Mouse (Mus musculus): Measurements from ENCODE around the gene Pmepa1. TPM values are rescaled to one million over a fixed set of nuclear protein-coding genes. Genes with fewer than 3 reads are reported as not detected.

The Pmepa1 gene
- polyA plus RNA-seq, 1 experiment from 2014 or later: 12.0 TPM

GRCm38 (mm10) chr2:173264467-173265128 is 11.7 kb downstream of the Pmepa1 start:
- no peak overlapping the region for H3K9ac ChIP-seq (ENCODE audit: low read length)

GRCm38 (mm10) chr2:173263636-173264330 is 12.6 kb downstream of the Pmepa1 start:
- H3K36me3 ChIP-seq (ENCODE audit: control insufficient read depth, insufficient read depth, low read length): no peaks in the 10 kb centered on the region
- WGBS: 51% methylated on average over 11 of the region's 11 CpGs
- no peak overlapping the region for H3K9ac ChIP-seq (ENCODE audit: low read length)
- H3K27me3 ChIP-seq (replicated peaks; ENCODE audit: control insufficient read depth, insufficient read depth, low read length): no peaks in the 10 kb centered on the region
- no peak for DNase-seq (ENCODE audit: low spot score)
- no peak overlapping the region for H3K27ac ChIP-seq (ENCODE audit: low read depth)
- no peak overlapping the region for H3K4me2 ChIP-seq (ENCODE audit: low read length)
- peaks cover 71% of the 10 kb centered on the region for H3K4me1 ChIP-seq (replicated peaks; ENCODE audit: control insufficient read depth, insufficient read depth, low read length)
- no peak overlapping the region for H3K4me3 ChIP-seq (ENCODE audit: low read depth, low read length)
- ATAC-seq (replicated peaks; ENCODE audit: low FRiP score, low TSS enrichment, low read depth): no peak; the same call in 1 of the 2 replicates
- H3K9me3 ChIP-seq (ENCODE audit: control insufficient read depth, low read length): no peaks in the 10 kb centered on the region

More at GRCm38 (mm10) chr2:173264467-173265128, 11.7 kb downstream of the Pmepa1 start:
- H3K27me3 ChIP-seq (replicated peaks; ENCODE audit: control insufficient read depth, insufficient read depth, low read length): no peaks in the 10 kb centered on the region
- 25% methylated on average over 12 of the region's 13 CpGs for WGBS
- no peak overlapping the region for H3K4me3 ChIP-seq (ENCODE audit: low read depth, low read length)
- H3K9me3 ChIP-seq (ENCODE audit: control insufficient read depth, low read length): no peaks in the 10 kb centered on the region
- H3K27ac ChIP-seq (ENCODE audit: low read depth): 0 out of 2 replicates have a peak overlapping the region, but pooled peaks have one; percentile 2
- H3K4me1 ChIP-seq (replicated peaks; ENCODE audit: control insufficient read depth, insufficient read depth, low read length): peaks cover 66% of the 10 kb centered on the region
- DNase-seq (ENCODE audit: low spot score) (no peak), ATAC-seq (replicated peaks; ENCODE audit: low FRiP score, low TSS enrichment, low read depth) (peak; percentile 16)
- H3K4me2 ChIP-seq (ENCODE audit: low read length): no peak overlapping the region
- 0 out of 2 replicates have a peak, but pooled peaks cover 5% of the 10 kb centered on the region for H3K36me3 ChIP-seq (ENCODE audit: control insufficient read depth, insufficient read depth, low read length)

GRCm38 (mm10) chr2:173261497-173261896 is 14.8 kb downstream of the Pmepa1 start:
- 32% methylated on average over 10 of the region's 10 CpGs for WGBS
- H3K9me3 ChIP-seq (ENCODE audit: control insufficient read depth, low read length): no peaks in the 10 kb centered on the region
- H3K4me1 ChIP-seq (replicated peaks; ENCODE audit: control insufficient read depth, insufficient read depth, low read length): peaks cover 81% of the 10 kb centered on the region
- no peak overlapping the region for H3K27ac ChIP-seq (ENCODE audit: low read depth)
- no peaks in the 10 kb centered on the region for H3K27me3 ChIP-seq (replicated peaks; ENCODE audit: control insufficient read depth, insufficient read depth, low read length)
- 0 out of 2 replicates have a peak overlapping the region, but pooled peaks have one; percentile 2 for H3K4me2 ChIP-seq (ENCODE audit: low read length)
- H3K4me3 ChIP-seq (ENCODE audit: low read depth, low read length): no peak overlapping the region
- no peak overlapping the region for H3K9ac ChIP-seq (ENCODE audit: low read length)
- no peak for DNase-seq (ENCODE audit: low spot score)
- H3K36me3 ChIP-seq (ENCODE audit: control insufficient read depth, insufficient read depth, low read length): no peaks in the 10 kb centered on the region
- no peak for ATAC-seq (replicated peaks; ENCODE audit: low FRiP score, low TSS enrichment, low read depth)

- Histone ChIP-seq H3K36me3 (ENCODE audit: control insufficient read depth, insufficient read depth, low read length) (no peaks in the 10 kb centered on the region), H3K9me3 (ENCODE audit: control insufficient read depth, low read length) (no peaks in the 10 kb centered on the region), H3K4me2 (ENCODE audit: low read length) (no peak overlapping the region), H3K27me3 (replicated peaks; ENCODE audit: control insufficient read depth, insufficient read depth, low read length) (no peaks in the 10 kb centered on the region), H3K4me1 (replicated peaks; ENCODE audit: control insufficient read depth, insufficient read depth, low read length) (peaks cover 85% of the 10 kb centered on the region), H3K4me3 (ENCODE audit: low read depth, low read length) (no peak overlapping the region), H3K9ac (ENCODE audit: low read length) (no peak overlapping the region), H3K27ac (ENCODE audit: low read depth) (no peak overlapping the region)
- ATAC-seq (replicated peaks; ENCODE audit: low FRiP score, low TSS enrichment, low read depth) (no peak), DNase-seq (ENCODE audit: low spot score) (no peak)
- 51% methylated on average over 9 of the region's 9 CpGs for WGBS
Observed at GRCm38 (mm10) chr2:173258459-173259091, 17.8 kb downstream of the Pmepa1 start.

- Histone ChIP-seq H3K9me3 (ENCODE audit: control insufficient read depth, low read length) (no peaks in the 10 kb centered on the region), H3K27ac (ENCODE audit: low read depth) (no peak overlapping the region), H3K4me3 (ENCODE audit: low read depth, low read length) (no peak overlapping the region), H3K36me3 (ENCODE audit: control insufficient read depth, insufficient read depth, low read length) (no peaks in the 10 kb centered on the region), H3K4me2 (ENCODE audit: low read length) (no peak overlapping the region), H3K27me3 (replicated peaks; ENCODE audit: control insufficient read depth, insufficient read depth, low read length) (no peaks in the 10 kb centered on the region), H3K4me1 (replicated peaks; ENCODE audit: control insufficient read depth, insufficient read depth, low read length) (peaks cover 89% of the 10 kb centered on the region), H3K9ac (ENCODE audit: low read length) (no peak overlapping the region)
- DNase-seq (ENCODE audit: low spot score) (no peak), ATAC-seq (replicated peaks; ENCODE audit: low FRiP score, low TSS enrichment, low read depth) (no peak)
- 51% methylated on average over 6 of the region's 7 CpGs for WGBS
Observed at GRCm38 (mm10) chr2:173257610-173258009, 18.7 kb downstream of the Pmepa1 start.

GRCm38 (mm10) chr2:173256552-173256949 is 19.8 kb downstream of the Pmepa1 start:
- Histone ChIP-seq H3K4me1 (replicated peaks; ENCODE audit: control insufficient read depth, insufficient read depth, low read length) (peaks cover 89% of the 10 kb centered on the region), H3K4me2 (ENCODE audit: low read length) (no peak overlapping the region), H3K9me3 (ENCODE audit: control insufficient read depth, low read length) (no peaks in the 10 kb centered on the region), H3K9ac (ENCODE audit: low read length) (no peak overlapping the region), H3K27ac (ENCODE audit: low read depth) (peak overlapping the region; percentile 73), H3K36me3 (ENCODE audit: control insufficient read depth, insufficient read depth, low read length) (no peaks in the 10 kb centered on the region), H3K4me3 (ENCODE audit: low read depth, low read length) (no peak overlapping the region), H3K27me3 (replicated peaks; ENCODE audit: control insufficient read depth, insufficient read depth, low read length) (no peaks in the 10 kb centered on the region)
- 60% methylated on average over 4 of the region's 4 CpGs for WGBS
- ATAC-seq (replicated peaks; ENCODE audit: low FRiP score, low TSS enrichment, low read depth) (peak; percentile 13; the same call in 1 of the 2 replicates), DNase-seq (ENCODE audit: low spot score) (no peak)

- Histone ChIP-seq H3K9me3 (ENCODE audit: control insufficient read depth, low read length) (no peaks in the 10 kb centered on the region), H3K4me3 (ENCODE audit: low read depth, low read length) (0 out of 2 replicates have a peak overlapping the region, but pooled peaks have one; percentile 1), H3K27me3 (replicated peaks; ENCODE audit: control insufficient read depth, insufficient read depth, low read length) (no peaks in the 10 kb centered on the region), H3K36me3 (ENCODE audit: control insufficient read depth, insufficient read depth, low read length) (no peaks in the 10 kb centered on the region), H3K9ac (ENCODE audit: low read length) (no peak overlapping the region), H3K27ac (ENCODE audit: low read depth) (peak overlapping the region; percentile 73), H3K4me1 (replicated peaks; ENCODE audit: control insufficient read depth, insufficient read depth, low read length) (peaks cover 89% of the 10 kb centered on the region), H3K4me2 (ENCODE audit: low read length) (peak overlapping the region; percentile 28)
- ATAC-seq (replicated peaks; ENCODE audit: low FRiP score, low TSS enrichment, low read depth) (peak; percentile 45; the same call in 1 of the 2 replicates), DNase-seq (ENCODE audit: low spot score) (no peak)
- 52% methylated on average over 7 of the region's 7 CpGs for WGBS
Observed at GRCm38 (mm10) chr2:173255810-173256551, 20.4 kb downstream of the Pmepa1 start.
